Mouse (Mus musculus): ENCODE measurements around the gene Cbx3. TPM values are rescaled to one million over a fixed set of nuclear protein-coding genes. Genes with fewer than 3 reads are reported as not detected.
A peak's percentile ranks its signal among the peaks of the same experiment; 100 is the strongest.

Cbx3 gene
- polyA plus RNA-seq, 1 experiment from 2014 or later = 285 TPM

DNA sequence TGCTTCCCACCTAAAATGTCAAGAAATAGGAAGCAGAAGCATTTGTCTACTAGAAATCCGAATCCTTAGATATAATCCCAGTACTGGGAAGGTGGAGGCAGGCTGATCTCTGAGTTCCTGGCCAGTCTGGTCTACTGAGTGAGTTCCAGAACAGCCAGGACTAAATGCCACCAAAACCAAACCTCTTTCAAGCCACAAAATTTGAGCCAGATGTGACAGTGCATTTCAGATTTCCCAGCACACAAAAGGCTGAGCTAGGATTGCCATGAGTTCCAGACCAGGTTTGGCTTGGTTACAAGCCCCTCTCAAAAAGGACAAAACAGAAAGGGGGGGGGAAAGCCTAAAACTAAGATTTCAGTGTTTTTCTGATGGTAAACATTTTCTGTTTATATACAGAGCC, 14.0 kb upstream of the Cbx3 start:
- no peaks in the 10 kb centered on the region for H3K27me3 ChIP-seq
- peaks cover 35% of the 10 kb centered on the region for H3K36me3 ChIP-seq
- WGBS (ENCODE audit: insufficient replicate concordance) = 71% methylated on average over 1 of the region's 1 CpGs
- no peak overlapping the region for H3K9ac ChIP-seq
- no peak for ATAC-seq (ENCODE audit: low read depth)
- peaks cover 16% of the 10 kb centered on the region for H3K4me1 ChIP-seq (replicated peaks)
- no peak overlapping the region for H3K4me2 ChIP-seq
- no peak for DNase-seq
- no peaks in the 10 kb centered on the region for H3K9me3 ChIP-seq (replicated peaks)
- no peak overlapping the region for H3K4me3 ChIP-seq (replicated peaks)
- H3K27ac ChIP-seq = no peak overlapping the region

DNA sequence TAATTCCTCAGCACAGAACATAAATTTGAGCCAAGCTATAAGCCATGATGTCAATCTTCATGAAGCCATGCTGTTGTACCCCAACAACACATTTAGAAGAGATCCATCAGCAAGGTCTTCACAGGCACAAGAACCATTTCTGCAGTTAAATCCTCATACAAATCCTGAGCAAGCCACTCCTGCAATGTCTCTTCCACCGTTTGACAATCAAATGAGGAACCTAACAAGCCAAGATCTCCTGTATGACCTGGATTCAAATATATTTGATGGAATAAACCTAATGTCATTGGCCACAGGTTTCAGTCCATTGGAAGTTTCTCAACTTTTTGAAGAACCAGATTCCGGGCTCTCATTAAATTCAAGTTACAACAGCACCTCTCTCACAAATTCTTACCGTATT, 12.9 kb upstream of the Cbx3 start:
- Histone ChIP-seq H3K27ac (no peak overlapping the region; the same call in 1 of the 2 replicates), H3K9me3 (replicated peaks) (no peaks in the 10 kb centered on the region), H3K36me3 (peaks cover 44% of the 10 kb centered on the region), H3K4me2 (no peak overlapping the region), H3K4me1 (replicated peaks) (peaks cover 22% of the 10 kb centered on the region), H3K9ac (no peak overlapping the region), H3K27me3 (no peaks in the 10 kb centered on the region), H3K4me3 (replicated peaks) (no peak overlapping the region)
- DNase-seq (no peak), ATAC-seq (ENCODE audit: low read depth) (no peak)
- 61% methylated on average over 3 of the region's 3 CpGs for WGBS (ENCODE audit: insufficient replicate concordance)

DNA sequence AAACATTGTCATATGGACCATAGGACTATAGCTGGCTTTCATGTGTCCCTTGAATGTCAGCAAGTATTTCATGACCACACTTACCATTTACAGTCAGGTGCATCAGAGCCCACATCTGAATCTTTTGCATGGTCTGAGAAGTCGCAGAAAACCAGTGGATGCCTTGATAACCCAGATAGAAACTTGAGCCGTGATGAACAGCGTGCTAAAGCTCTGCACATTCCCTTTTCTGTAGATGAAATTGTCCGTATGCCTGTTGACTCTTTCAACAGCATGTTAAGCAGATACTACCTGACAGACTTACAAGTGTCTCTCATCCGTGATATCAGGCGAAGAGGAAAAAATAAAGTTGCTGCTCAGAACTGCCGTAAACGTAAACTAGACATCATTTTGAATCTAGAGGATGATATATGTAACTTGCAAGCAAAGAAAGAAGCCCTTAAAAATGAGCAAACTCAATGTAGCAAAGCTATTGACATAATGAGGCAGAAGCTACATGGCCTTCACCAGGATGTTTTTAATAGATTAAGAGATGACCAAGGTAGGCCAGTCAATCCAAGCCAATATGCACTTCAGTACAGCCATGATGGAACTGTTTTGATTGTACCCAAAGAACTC, 12.3 kb upstream of the Cbx3 start:
- Histone ChIP-seq H3K9me3 (replicated peaks) (no peaks in the 10 kb centered on the region), H3K36me3 (peaks cover 47% of the 10 kb centered on the region), H3K4me2 (no peak overlapping the region), H3K9ac (no peak overlapping the region), H3K4me3 (replicated peaks) (no peak overlapping the region), H3K27me3 (no peaks in the 10 kb centered on the region), H3K4me1 (replicated peaks) (peaks cover 24% of the 10 kb centered on the region), H3K27ac (no peak overlapping the region)
- no peak for DNase-seq
- WGBS (ENCODE audit: insufficient replicate concordance) = 65% methylated on average over 8 of the region's 8 CpGs
- ATAC-seq (ENCODE audit: low read depth) = no peak

- peaks cover 28% of the 10 kb centered on the region for H3K4me1 ChIP-seq (replicated peaks)
- ATAC-seq (ENCODE audit: low read depth) = peak; percentile 27; the same call in 1 of the 2 replicates
These were observed 11.2 kb upstream of the Cbx3 start for GRCm38 (mm10) chr6:51458925-51459312.

DNA sequence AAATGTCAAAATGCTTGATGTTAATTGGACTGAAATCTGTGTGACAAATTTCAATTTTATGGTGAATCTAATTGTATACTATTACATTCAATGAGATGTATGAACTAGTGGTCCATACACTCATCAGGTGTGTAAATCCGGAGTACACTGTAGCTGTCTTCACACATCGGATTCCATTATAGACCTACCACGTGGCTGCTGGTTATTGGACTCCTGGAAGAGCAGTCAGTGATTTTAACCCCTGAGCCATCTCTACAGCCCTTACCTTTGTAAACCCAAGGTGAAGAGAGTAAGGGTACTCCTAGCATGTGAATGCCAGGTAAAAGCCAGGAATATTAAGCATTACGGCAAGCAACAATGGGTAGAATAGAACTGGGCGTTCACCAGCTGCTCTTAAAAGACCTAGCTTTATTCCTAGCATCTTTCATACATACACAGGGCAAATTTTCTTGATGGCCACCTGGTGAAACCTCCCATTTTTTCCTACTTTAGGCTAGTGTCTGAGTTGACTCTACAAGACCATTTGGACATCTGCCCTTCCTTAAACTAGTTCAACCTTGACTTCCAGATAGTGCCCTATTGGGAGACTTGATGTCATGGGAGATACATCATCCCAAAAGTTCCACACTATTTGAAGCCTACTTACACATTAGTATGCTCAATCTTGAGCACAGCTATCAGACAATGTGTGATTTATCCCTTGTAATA, 10.7 kb upstream of the Cbx3 start:
- WGBS (ENCODE audit: insufficient replicate concordance) = 49% methylated on average over 5 of the region's 5 CpGs
- no peak for DNase-seq
- Histone ChIP-seq H3K9ac (no peak overlapping the region), H3K4me2 (no peak overlapping the region), H3K9me3 (replicated peaks) (no peaks in the 10 kb centered on the region), H3K36me3 (peaks cover 63% of the 10 kb centered on the region), H3K4me1 (replicated peaks) (peaks cover 29% of the 10 kb centered on the region), H3K27me3 (no peaks in the 10 kb centered on the region), H3K4me3 (replicated peaks) (no peak overlapping the region), H3K27ac (no peak overlapping the region; the same call in 1 of the 2 replicates)
- peak; percentile 53 for ATAC-seq (ENCODE audit: low read depth)

More at GRCm38 (mm10) chr6:51458925-51459312, 11.2 kb upstream of the Cbx3 start:
- Histone ChIP-seq H3K4me2 (no peak overlapping the region), H3K27me3 (no peaks in the 10 kb centered on the region), H3K27ac (no peak overlapping the region), H3K9me3 (replicated peaks) (no peaks in the 10 kb centered on the region), H3K9ac (no peak overlapping the region), H3K36me3 (peaks cover 58% of the 10 kb centered on the region), H3K4me3 (replicated peaks) (no peak overlapping the region)
- WGBS (ENCODE audit: insufficient replicate concordance) = 18% methylated on average over 2 of the region's 2 CpGs
- no peak for DNase-seq

GRCm38 (mm10) chr6:51460021-51460360, 10.2 kb upstream of the Cbx3 start:
- Histone ChIP-seq H3K9me3 (replicated peaks) (no peaks in the 10 kb centered on the region), H3K4me3 (replicated peaks) (no peak overlapping the region), H3K4me2 (no peak overlapping the region), H3K27me3 (no peaks in the 10 kb centered on the region), H3K27ac (no peak overlapping the region), H3K4me1 (replicated peaks) (peaks cover 27% of the 10 kb centered on the region), H3K9ac (no peak overlapping the region), H3K36me3 (peaks cover 67% of the 10 kb centered on the region)
- DNase-seq (no peak), ATAC-seq (ENCODE audit: low read depth) (no peak)
- 75% methylated on average over 4 of the region's 4 CpGs for WGBS (ENCODE audit: insufficient replicate concordance)

DNA sequence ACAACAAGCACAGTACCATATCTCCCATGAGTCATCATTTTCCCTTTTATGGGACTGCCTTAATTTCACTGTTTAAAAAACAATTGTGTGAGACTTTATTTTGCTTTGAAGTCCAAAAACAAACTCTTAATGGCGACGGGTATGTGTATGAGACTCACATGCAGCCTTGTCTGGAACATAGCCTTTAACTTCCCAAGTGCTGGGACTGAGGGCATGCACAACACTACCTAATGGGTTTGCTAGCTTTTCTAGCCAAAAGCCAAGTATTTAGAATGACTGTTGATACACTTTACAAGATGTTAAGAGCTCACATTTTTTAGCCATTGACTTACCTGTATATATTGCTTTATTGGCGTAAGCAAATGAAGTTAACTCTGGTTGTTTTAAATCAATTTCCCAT, 9.8 kb upstream of the Cbx3 start:
- Histone ChIP-seq H3K27me3 (no peaks in the 10 kb centered on the region), H3K9me3 (replicated peaks) (no peaks in the 10 kb centered on the region), H3K36me3 (peaks cover 71% of the 10 kb centered on the region), H3K9ac (no peak overlapping the region), H3K27ac (no peak overlapping the region), H3K4me2 (no peak overlapping the region), H3K4me1 (replicated peaks) (peaks cover 26% of the 10 kb centered on the region), H3K4me3 (replicated peaks) (no peak overlapping the region)
- ATAC-seq (ENCODE audit: low read depth) (no peak), DNase-seq (no peak)
- 82% methylated on average over 3 of the region's 3 CpGs for WGBS (ENCODE audit: insufficient replicate concordance)

GRCm38 (mm10) chr6:51467649-51468048, 2.5 kb upstream of the Cbx3 start:
- no peak overlapping the region for H3K27ac ChIP-seq
- H3K4me3 ChIP-seq (replicated peaks) = peak overlapping the region; percentile 97
- no peak for DNase-seq
- WGBS (ENCODE audit: insufficient replicate concordance) = 0% methylated on average over 2 of the region's 2 CpGs
- ATAC-seq (ENCODE audit: low read depth) = no peak
- peak overlapping the region; percentile 100 for H3K9ac ChIP-seq
- no peaks in the 10 kb centered on the region for H3K9me3 ChIP-seq (replicated peaks)
- H3K36me3 ChIP-seq = peaks cover 54% of the 10 kb centered on the region
- peaks cover 35% of the 10 kb centered on the region for H3K4me1 ChIP-seq (replicated peaks)
- peak overlapping the region; percentile 68 for H3K4me2 ChIP-seq
- no peaks in the 10 kb centered on the region for H3K27me3 ChIP-seq

DNA sequence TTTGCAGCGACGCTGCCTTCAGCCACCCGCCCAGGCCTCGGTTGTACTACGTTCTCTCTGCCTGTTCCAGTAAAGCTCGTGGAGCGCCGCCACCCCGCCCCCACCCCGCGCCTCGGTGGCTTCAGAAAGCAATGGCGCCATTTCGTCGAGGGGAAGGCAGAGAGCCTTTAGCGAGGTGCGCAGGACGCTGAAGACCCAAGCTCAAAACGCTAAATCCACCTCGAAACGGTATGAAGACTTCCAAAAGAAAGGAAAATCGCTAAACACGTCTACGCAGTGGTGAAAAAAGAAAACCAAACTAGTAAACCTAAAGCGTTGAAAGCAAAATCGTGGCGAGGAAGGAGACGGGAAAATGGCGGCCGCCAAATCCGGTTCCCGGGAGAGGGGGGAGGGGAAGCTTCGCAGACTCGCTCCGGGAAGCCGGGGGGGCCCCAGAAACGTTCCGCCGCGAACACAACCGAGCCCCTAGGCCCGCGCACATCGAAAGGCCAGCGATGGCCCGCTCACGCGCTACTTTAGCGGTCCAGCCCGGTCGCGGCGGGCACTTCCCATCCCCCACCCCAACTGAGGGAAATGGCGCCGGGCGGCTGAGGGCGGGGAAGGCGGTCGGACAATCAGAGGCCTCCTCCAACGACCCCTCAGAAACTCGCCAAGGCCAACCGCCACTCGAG, 1.1 kb upstream of the Cbx3 start:
- Histone ChIP-seq H3K4me1 (replicated peaks) (peaks cover 44% of the 10 kb centered on the region), H3K36me3 (peaks cover 54% of the 10 kb centered on the region), H3K9ac (peak overlapping the region; percentile 100), H3K4me2 (peak overlapping the region; percentile 59), H3K27me3 (no peaks in the 10 kb centered on the region), H3K27ac (peak overlapping the region; percentile 98), H3K4me3 (replicated peaks) (peak overlapping the region; percentile 97), H3K9me3 (replicated peaks) (no peaks in the 10 kb centered on the region)
- DNase-seq (peak; percentile 66), ATAC-seq (ENCODE audit: low read depth) (no peak; the same call in 1 of the 2 replicates)
- under 1% methylated on average over 62 of the region's 63 CpGs for WGBS (ENCODE audit: insufficient replicate concordance)

- peak; percentile 91 for ATAC-seq (ENCODE audit: low read depth)
- Histone ChIP-seq H3K4me1 (replicated peaks) (peaks cover 51% of the 10 kb centered on the region), H3K4me2 (peak within 1 kb of the TSS; percentile 67), H3K9ac (peak within 1 kb of the TSS; percentile 100), H3K9me3 (replicated peaks) (no peaks in the 10 kb centered on the region), H3K27ac (peak within 1 kb of the TSS; percentile 98), H3K4me3 (replicated peaks) (peak within 1 kb of the TSS; percentile 97), H3K36me3 (peaks cover 54% of the 10 kb centered on the region), H3K27me3 (no peaks in the 10 kb centered on the region)
- DNase-seq = peak; percentile 97
- WGBS (ENCODE audit: insufficient replicate concordance) = under 1% methylated on average over 63 of the region's 63 CpGs
These were observed 347 bp upstream of the Cbx3 start, which contains the start of gene Hnrnpa2b1 for GRCm38 (mm10) chr6:51469715-51470310. Hnrnpa2b1 (minus strand) TSS chr6:51469894.

DNA sequence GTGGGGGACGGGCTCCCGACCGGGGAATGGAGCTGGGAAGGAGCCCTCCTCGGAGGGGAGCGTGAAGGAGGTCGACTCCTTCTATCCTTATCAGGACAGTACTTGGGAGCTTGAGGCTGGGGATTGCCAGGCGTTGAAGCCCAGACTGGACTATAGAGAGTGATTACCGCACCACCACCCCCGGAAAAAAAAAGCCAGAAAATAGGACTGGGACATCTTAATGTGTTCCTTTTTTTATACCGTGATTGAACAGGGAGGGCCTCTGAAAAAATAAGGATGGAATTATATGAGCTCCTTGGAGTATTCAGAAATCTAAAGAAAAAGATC, 982 bp downstream of the Cbx3 start:
- no peak for DNase-seq
- Histone ChIP-seq H3K36me3 (peaks cover 53% of the 10 kb centered on the region), H3K9me3 (replicated peaks) (no peaks in the 10 kb centered on the region), H3K4me3 (replicated peaks) (peak overlapping the region; percentile 97), H3K27me3 (no peaks in the 10 kb centered on the region), H3K4me1 (replicated peaks) (peaks cover 49% of the 10 kb centered on the region), H3K4me2 (peak overlapping the region; percentile 67), H3K27ac (peak overlapping the region; percentile 98), H3K9ac (peak overlapping the region; percentile 100)
- under 1% methylated on average over 10 of the region's 10 CpGs for WGBS (ENCODE audit: insufficient replicate concordance)
- peak; percentile 16 for ATAC-seq (ENCODE audit: low read depth)

All from liver, embryonic 13.5 days (tissue).